Mouse (Mus musculus) hindbrain, embryonic 10.5 days (tissue): ENCODE results near the gene Os9. TPM values are rescaled to one million over a fixed set of nuclear protein-coding genes. Genes with fewer than 3 reads are reported as not detected.
"Not testable (repeated sequence)": the region's sequence is repeated elsewhere in the genome, so short reads cannot be mapped to it uniquely, and the experiment has no call there.

Experiments
- DNase-seq: peaks from one replicate; pipeline ENCODE4 v3.0.0-alpha.2; 2017; ENCODE audit warnings: low spot score
- H3K27ac ChIP-seq: fragments of 300-500 bp; sonication (generic); 2 replicates; pipeline ENCODE4 v1.5.1; 2016; ENCODE audit warnings: mild to moderate bottlenecking, moderate library complexity
- H3K27me3 ChIP-seq: fragments of 300-500 bp; sonication (generic); 2 replicates; pipeline ENCODE4 v1.6.1; 2016; ENCODE audit warnings: mild to moderate bottlenecking; ENCODE audit not compliant: poor library complexity, insufficient read depth, severe bottlenecking
- H3K36me3 ChIP-seq: fragments of 300-500 bp; sonication (generic); 2 replicates; pipeline ENCODE4 v1.6.1; 2016; ENCODE audit warnings: mild to moderate bottlenecking, moderate library complexity
- H3K4me1 ChIP-seq: fragments of 300-500 bp; sonication (generic); replicated peaks from 2 replicates; pipeline ENCODE4 v1.6.1; 2016; ENCODE audit warnings: mild to moderate bottlenecking
- H3K4me3 ChIP-seq: fragments of 300-500 bp; sonication (generic); 2 replicates; pipeline ENCODE4 v1.5.1; 2016; ENCODE audit warnings: mild to moderate bottlenecking, moderate library complexity
- H3K9me3 ChIP-seq: fragments of 300-500 bp; sonication (generic); 2 replicates; pipeline ENCODE4 v1.6.1; 2016; ENCODE audit warnings: mild to moderate bottlenecking, moderate library complexity
- WGBS: fragments of 180-500 bp; shearing (Covaris S2); methylation state at CpG from one replicate; pipeline ENCODE4 v1.1.7; 2016; 5-methylcytosine and 5-hydroxymethylcytosine counted together
- polyA plus RNA-seq: library from polyadenylated mRNA; unstranded; fragments of >200 nt; fragmentation: Nextera tagmentation; extraction: Ambion mirVana; gene quantifications from 2 replicates; pipeline ENCODE4 v1.2.1, GENCODE M21; 2016

The Os9 gene
- 69.4 and 85.5 TPM in 2 replicates for polyA plus RNA-seq

DNA sequence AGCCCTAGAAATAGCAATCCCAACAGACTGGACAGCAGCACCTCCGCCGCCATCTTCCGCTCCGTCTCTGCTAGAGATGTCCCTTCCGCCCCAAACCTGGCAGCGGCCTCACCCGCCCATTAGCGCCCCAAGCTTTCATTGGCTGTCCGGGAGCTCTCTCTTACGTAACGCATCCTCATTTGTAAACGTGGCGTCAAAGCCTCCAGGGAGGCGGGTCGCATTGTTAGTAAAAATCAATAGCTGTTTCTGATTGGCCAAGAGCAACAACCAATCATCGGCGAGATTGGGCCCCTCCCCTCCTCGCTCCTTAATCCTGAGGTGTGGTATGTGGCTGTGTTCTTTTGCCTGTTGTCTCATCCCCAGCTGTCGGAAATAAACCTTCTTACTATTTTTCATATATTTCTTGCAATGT lies at the start of gene Os9:
Gene Os9 (minus strand): TSS at position 66 of the 412 bp plus-strand sequence.
- peak; percentile 96 for DNase-seq
- Histone ChIP-seq H3K9me3 (no peaks in the 10 kb centered on the region), H3K4me1 (peaks cover 30% of the 10 kb centered on the region), H3K36me3 (peaks cover 35% of the 10 kb centered on the region), H3K27me3 (no peaks in the 10 kb centered on the region), H3K27ac (peak within 1 kb of the TSS; percentile 85), H3K4me3 (peak within 1 kb of the TSS; percentile 81)
- under 1% methylated on average over 19 of the region's 19 CpGs for WGBS

DNA sequence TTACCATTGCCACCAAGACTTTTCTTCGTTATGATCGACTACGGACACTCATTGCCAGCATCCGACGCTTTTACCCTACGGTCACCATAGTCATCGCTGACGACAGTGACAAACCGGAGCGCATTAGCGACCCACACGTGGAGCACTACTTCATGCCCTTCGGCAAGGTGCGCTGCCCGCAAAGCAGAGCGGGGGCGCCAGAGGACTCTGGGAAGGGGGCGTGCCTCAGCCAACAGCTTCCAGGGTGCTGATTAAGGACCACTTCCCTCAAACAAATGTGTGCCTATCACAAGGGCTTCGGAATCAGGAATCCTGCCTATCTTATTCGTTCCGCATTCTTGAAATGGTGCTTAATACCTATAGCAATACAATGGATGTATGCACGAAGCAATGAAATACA lies 49.1 kb upstream of the Os9 start:
- Histone ChIP-seq H3K27ac (no peak overlapping the region), H3K4me3 (peak overlapping the region; percentile 51), H3K36me3 (no peaks in the 10 kb centered on the region), H3K4me1 (peaks cover 37% of the 10 kb centered on the region), H3K27me3 (peaks cover 82% of the 10 kb centered on the region), H3K9me3 (no peaks in the 10 kb centered on the region)
- DNase-seq: peak; percentile 52
- 1% methylated on average over 22 of the region's 22 CpGs for WGBS

DNA sequence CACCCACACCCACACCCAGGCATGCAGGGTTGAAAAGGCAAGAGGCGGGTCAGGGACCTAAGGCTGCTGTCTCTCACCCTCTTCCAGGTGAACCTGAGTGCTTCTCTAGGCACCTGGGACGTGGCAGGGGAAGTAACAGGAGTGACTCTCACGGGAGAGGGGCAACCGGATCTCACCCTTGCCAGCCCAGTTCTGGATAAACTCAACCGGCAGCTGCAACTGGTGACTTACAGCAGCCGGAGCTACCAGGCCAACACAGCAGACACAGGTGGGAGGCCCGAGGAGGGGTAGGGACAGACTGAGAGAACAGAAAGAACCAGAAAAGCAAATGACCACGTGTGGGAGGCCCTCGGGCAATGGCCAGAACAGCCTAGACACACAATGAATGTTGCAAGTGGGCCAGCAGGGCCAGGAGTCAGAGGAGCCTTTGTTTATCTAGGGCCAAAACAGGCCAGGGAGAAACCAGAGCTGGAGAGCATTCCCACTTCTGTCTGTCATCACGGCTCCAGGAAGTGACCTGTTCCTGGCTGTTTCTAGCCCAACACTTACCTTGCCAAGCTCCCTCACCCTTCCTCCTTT lies 46.8 kb upstream of the Os9 start:
- no peak overlapping the region for H3K4me3 ChIP-seq
- peaks cover 97% of the 10 kb centered on the region for H3K27me3 ChIP-seq
- WGBS: 46% methylated on average over 10 of the region's 10 CpGs
- DNase-seq: no peak
- no peaks in the 10 kb centered on the region for H3K9me3 ChIP-seq
- H3K27ac ChIP-seq: no peak overlapping the region
- no peaks in the 10 kb centered on the region for H3K36me3 ChIP-seq
- peaks cover 43% of the 10 kb centered on the region for H3K4me1 ChIP-seq

DNA sequence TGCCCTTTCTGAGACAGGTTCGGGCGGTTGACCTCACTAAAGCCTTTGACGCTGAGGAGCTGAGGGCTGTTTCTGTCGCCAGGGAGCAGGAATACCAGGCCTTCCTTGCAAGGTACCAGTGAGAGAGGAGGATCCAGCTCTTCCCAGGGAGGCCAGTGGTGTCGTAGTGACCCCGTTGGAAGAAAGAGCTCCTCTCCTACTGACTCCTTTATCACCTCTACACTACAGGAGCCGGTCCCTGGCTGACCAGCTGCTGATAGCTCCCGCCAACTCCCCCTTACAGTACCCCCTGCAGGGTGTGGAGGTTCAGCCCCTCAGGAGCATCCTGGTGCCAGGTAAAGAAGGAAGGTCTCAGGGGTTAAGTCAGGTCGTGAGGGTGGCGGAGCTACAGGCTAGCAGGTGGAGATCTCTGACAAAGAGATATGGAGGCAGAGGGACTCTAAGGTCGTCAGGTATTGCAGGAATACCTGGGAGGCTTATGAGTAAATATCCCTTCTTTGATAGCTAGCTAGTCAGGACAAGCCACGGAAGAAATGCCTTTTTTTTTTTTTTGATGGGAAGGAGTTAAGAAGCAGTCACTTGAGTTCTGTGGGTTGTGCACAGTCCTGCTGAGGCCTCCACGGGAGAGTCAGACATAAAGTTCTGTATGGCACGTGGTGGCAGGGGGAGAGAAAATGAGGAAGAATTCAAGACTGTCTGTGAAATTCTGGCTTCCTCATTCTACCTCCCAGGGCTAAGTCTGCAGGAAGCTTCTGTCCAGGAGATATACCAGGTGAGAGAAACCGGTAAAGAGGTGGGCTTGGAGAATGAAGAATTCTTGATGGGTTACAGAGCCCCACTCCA lies 46.1 kb upstream of the Os9 start:
- Histone ChIP-seq H3K4me1 (peaks cover 43% of the 10 kb centered on the region), H3K36me3 (no peaks in the 10 kb centered on the region), H3K27ac (no peak overlapping the region), H3K9me3 (no peaks in the 10 kb centered on the region), H3K4me3 (peak overlapping the region; percentile 63), H3K27me3 (peaks cover 96% of the 10 kb centered on the region)
- WGBS: 20% methylated on average over 15 of the region's 15 CpGs
- DNase-seq: no peak

DNA sequence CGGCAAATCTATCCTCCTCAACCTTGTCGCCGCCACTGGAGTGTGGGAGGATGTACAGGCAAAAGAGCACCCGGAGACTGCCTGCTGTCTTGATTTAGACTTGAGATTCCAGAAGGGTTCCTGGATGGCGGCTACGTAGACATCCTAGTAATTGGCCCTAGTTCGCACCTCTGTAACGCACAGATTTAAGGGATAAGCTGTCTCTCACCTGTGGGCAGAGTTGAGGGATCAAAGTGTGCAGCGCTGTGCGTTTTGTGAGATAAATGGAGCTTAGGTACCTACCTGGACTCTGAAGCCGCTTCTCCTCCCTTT lies 45.4 kb upstream of the Os9 start:
- H3K4me1 ChIP-seq: peaks cover 43% of the 10 kb centered on the region
- no peaks in the 10 kb centered on the region for H3K36me3 ChIP-seq
- no peaks in the 10 kb centered on the region for H3K9me3 ChIP-seq
- peaks cover 89% of the 10 kb centered on the region for H3K27me3 ChIP-seq
- peak overlapping the region; percentile 63 for H3K4me3 ChIP-seq
- no peak for DNase-seq
- 4% methylated on average over 11 of the region's 11 CpGs for WGBS
- peak overlapping the region; percentile 84; the same call in 1 of the 2 replicates for H3K27ac ChIP-seq

DNA sequence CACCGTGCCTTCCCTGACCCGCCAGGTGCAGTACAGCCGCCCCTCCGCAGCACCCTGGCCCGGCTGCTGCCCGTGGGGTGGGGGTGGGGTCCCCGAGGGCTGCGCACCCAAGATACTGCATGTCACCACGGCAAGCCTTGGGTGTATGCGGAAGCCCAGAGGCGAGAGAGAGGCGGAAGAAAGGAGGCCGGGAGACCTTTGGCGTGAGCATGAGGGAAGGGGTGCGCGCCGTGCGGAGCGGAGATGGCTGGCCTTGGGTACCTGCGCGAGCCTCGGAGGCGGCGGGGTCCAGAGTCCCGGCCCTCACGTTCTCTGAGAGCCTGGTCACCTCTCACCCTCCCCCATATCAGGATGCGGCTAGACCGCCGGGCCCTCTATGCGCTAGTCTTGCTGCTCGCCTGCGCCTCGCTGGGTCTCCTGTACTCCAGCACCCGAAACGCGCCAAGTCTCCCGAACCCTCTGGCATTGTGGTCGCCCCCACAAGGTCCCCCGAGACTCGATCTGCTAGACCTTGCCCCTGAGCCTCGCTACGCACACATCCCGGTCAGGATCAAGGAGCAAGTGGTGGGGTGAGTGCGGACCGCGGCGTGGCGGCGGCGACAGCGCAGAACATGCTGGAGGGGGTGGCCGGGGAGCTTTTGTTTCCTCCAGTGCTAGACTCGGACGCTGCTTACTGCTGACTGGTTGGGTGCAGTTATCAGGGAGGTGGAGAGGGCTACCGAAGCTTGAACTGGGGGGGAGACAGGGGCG lies 44.9 kb upstream of the Os9 start:
- H3K36me3 ChIP-seq: no peaks in the 10 kb centered on the region
- peak overlapping the region; percentile 63 for H3K4me3 ChIP-seq
- peak overlapping the region; percentile 84 for H3K27ac ChIP-seq
- WGBS: under 1% methylated on average over 56 of the region's 56 CpGs
- peaks cover 84% of the 10 kb centered on the region for H3K27me3 ChIP-seq
- H3K9me3 ChIP-seq: no peaks in the 10 kb centered on the region
- H3K4me1 ChIP-seq: peaks cover 39% of the 10 kb centered on the region
- DNase-seq: peak; percentile 70

DNA sequence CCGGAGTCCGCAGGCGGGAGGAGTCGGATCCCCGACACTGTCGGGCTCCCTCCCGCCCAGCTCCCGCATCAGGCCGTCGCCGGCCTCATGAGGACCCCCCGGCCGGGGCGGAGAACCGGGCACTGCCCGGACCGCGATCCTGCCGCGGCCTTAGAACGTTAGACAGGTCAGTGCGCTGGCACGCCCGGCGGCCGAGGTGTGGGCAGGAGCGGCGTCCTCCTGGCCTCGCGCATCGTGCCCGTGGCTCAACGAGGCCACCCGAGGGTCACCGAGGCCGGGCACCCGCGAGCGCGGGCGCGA lies 44.4 kb upstream of the Os9 start:
- Histone ChIP-seq H3K27ac (peak overlapping the region; percentile 84), H3K27me3 (peaks cover 79% of the 10 kb centered on the region)
- under 1% methylated on average over 42 of the region's 42 CpGs for WGBS

DNA sequence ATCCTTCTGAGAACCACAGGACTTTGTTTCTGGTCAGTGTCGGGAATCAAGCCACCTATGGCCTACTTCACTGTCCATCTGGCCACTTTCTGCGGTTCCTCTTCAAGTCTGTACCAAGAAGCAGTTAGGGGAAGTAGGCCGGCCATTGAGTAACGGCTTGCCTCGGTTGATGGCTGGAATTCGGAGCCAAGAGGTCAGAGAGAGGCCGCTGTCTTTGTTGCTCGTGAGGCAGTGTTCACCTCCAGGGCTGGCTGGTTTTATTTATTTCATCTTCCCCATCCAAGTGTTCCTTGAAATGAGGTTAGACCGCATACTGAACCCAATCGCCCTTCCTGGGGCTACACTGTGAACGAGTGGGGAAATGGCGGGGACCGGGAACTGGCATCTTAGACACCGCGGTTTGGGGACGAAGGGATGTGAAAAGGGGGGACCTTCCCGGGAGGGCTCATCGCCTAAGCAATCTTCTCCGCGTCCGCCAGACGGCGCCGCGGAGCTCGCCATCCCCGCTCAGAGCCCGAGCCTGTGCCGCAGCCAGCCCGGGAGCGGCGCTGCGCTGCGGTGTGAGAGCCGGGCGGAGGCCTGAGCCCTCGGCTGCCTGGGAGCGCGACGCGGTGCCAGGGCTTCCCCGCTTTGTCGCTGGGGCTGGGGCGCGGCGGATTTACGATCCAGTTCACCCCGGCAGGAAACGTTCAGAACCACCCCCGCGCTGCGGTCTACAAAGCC lies 43.9 kb upstream of the Os9 start, which contains the start of gene B4galnt1:
Gene B4galnt1 (plus strand): TSS at position 595 of the 723 bp plus-strand sequence.
- Histone ChIP-seq H3K27me3 (peaks cover 74% of the 10 kb centered on the region), H3K9me3 (no peaks in the 10 kb centered on the region), H3K4me3 (peak within 1 kb of the TSS; percentile 63), H3K4me1 (peaks cover 29% of the 10 kb centered on the region), H3K27ac (peak within 1 kb of the TSS; percentile 84), H3K36me3 (no peaks in the 10 kb centered on the region)
- DNase-seq: peak; percentile 87
- 2% methylated on average over 52 of the region's 52 CpGs for WGBS

More for the DNA sequence above, 44.4 kb upstream of the Os9 start:
- no peak for DNase-seq
- Histone ChIP-seq H3K4me3 (peak overlapping the region; percentile 63), H3K36me3 (no peaks in the 10 kb centered on the region), H3K9me3 (no peaks in the 10 kb centered on the region), H3K4me1 (peaks cover 34% of the 10 kb centered on the region)

DNA sequence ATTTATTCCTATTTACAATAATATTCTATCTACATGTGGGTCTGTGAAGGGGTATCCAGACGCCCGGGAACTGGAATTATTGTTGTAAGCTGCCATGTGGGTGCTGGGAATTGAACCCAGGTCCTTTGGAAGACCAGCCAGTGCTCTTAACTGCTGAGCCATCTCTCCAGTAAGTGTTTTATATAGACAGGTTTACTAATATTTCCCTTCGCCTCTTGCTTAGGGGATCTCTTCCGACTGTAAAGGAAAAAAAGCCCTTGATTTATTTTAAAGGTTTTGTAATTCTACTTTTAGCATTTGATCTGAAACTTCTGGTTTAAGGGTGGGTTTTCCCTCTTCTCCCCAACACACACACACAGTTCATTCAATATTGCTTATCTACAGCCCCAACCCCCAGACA lies 43.3 kb upstream of the Os9 start:
- peaks cover 26% of the 10 kb centered on the region for H3K4me1 ChIP-seq
- H3K4me3 ChIP-seq: peak overlapping the region; percentile 63; the same call in 1 of the 2 replicates
- no peak for DNase-seq
- WGBS: 95% methylated on average over 4 of the region's 4 CpGs
- H3K27me3 ChIP-seq: peaks cover 68% of the 10 kb centered on the region
- H3K9me3 ChIP-seq: no peaks in the 10 kb centered on the region
- peak overlapping the region; percentile 84; the same call in 1 of the 2 replicates for H3K27ac ChIP-seq
- H3K36me3 ChIP-seq: no peaks in the 10 kb centered on the region

DNA sequence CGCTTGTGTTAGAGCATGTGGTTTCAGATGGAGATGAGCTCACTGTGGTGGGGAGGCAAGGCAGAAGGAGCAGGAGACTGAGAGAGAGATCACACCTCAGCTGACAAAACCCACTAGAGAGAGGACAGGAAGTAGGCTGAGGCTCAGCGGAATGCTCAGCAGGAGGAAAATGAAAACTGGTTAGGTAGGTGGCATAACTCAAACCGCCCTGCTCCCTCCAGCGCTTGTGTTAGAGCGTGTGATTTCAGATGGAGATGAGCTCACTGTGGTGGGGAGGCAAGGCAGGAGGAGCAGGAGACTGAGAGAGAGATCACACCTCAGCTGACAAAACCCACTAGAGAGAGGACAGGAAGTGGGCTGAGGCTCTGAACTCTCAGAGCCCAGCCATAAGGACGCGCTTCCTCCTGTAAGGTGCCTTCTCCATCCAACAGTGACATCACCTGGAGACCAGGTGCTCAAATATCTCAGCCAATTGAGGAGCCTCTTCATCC lies 41.9 kb upstream of the Os9 start:
- Histone ChIP-seq H3K4me1 (peaks cover 26% of the 10 kb centered on the region), H3K27me3 (peaks cover 54% of the 10 kb centered on the region)
- not testable (repeated sequence) for H3K4me3 ChIP-seq, H3K9me3 ChIP-seq, H3K36me3 ChIP-seq, DNase-seq, H3K27ac ChIP-seq
- 58% methylated on average over 7 of the region's 7 CpGs for WGBS

DNA sequence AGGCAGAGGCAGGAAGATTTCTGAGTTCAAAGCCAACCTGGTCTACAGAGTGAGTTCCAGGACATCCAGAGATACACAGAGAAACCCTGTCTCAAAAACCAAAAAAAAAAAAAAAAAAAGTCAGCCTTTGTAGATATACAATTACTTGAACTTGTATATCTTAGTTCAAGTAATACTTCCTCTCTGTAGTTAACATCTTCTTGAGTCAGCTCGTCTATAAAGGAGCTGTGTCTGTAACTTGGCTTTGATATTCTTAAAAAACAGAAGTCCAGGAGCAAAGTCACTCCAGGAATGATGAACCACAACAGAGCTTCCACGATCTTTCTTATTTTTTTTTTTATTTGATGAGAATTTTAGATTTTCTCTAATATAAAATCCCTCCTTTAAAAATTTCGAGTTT lies 39.8 kb upstream of the Os9 start:
- no peak for DNase-seq
- Histone ChIP-seq H3K27ac (no peak overlapping the region), H3K4me1 (peaks cover 13% of the 10 kb centered on the region), H3K36me3 (no peaks in the 10 kb centered on the region), H3K4me3 (no peak overlapping the region), H3K9me3 (no peaks in the 10 kb centered on the region), H3K27me3 (peaks cover 33% of the 10 kb centered on the region)
- 74% methylated on average over 3 of the region's 3 CpGs for WGBS

DNA sequence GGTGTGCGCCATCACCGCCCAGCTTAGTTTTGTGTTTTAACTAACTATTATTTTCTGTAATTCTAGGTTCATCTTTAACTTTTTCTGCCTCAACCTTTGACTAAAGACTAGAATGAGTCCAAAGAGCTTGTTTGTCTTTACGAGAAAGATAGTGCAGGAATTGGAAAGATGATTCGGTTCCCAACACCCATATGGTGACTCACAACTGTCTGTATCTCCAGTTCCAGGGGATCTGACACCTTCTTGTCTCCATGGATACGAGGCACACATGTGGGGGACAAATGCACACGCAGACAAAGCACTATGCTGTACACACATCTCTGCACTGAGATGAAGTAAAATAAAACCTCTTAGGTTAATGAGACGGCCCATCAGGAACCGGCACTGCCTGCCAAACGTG lies 39.1 kb upstream of the Os9 start:
- 84% methylated on average over 9 of the region's 9 CpGs for WGBS
- H3K27me3 ChIP-seq: peaks cover 26% of the 10 kb centered on the region
- H3K9me3 ChIP-seq: no peaks in the 10 kb centered on the region
- no peak for DNase-seq
- H3K36me3 ChIP-seq: no peaks in the 10 kb centered on the region
- H3K4me3 ChIP-seq: no peak overlapping the region
- no peak overlapping the region for H3K27ac ChIP-seq
- H3K4me1 ChIP-seq: peaks cover 7% of the 10 kb centered on the region
